Mouse (Mus musculus) spleen, adult 2 months (tissue): Measurements from ENCODE around the gene Trmt13.

Experiments
- CTCF ChIP-seq: fragments of 200-500 bp; IDR thresholded peaks from 2 replicates; pipeline ENCODE4 v1.5.1; 2011; ENCODE audit warnings: mild to moderate bottlenecking, inconsistent platforms; ENCODE audit not compliant: insufficient read depth, insufficient read length, insufficient replicate concordance; ENCODE audit errors: extremely low read depth
- POLR2A ChIP-seq: fragments of 200-500 bp; IDR thresholded peaks from 2 replicates; pipeline ENCODE4 v1.6.1; 2011; ENCODE audit warnings: low read depth, low read length, inconsistent platforms

DNA sequence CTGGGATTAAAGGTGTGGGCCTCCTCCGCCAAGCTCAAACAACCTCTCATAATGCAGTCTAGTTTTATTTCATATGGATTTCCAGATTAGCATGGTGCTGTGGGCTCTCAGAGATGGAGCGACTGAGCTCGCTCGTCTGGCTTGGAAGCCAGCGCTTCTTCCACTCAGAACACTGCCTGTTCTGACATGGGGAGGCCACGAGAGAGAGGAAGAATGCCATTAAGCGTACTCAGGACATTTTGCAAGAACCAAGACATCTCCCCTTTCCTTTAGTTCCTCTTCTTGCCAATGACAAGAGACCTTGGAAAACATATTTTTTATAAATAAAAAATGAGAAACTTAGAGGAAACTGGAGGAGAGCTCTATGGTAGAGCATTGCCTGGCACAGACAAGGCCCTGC, 34.4 kb upstream of the Trmt13 start:
- TF ChIP-seq CTCF, result no peak
- TF ChIP-seq POLR2A, result no peak
